Comparison of ENCODE assay signal across 9 mouse cellular contexts in the genomic region with DNA sequence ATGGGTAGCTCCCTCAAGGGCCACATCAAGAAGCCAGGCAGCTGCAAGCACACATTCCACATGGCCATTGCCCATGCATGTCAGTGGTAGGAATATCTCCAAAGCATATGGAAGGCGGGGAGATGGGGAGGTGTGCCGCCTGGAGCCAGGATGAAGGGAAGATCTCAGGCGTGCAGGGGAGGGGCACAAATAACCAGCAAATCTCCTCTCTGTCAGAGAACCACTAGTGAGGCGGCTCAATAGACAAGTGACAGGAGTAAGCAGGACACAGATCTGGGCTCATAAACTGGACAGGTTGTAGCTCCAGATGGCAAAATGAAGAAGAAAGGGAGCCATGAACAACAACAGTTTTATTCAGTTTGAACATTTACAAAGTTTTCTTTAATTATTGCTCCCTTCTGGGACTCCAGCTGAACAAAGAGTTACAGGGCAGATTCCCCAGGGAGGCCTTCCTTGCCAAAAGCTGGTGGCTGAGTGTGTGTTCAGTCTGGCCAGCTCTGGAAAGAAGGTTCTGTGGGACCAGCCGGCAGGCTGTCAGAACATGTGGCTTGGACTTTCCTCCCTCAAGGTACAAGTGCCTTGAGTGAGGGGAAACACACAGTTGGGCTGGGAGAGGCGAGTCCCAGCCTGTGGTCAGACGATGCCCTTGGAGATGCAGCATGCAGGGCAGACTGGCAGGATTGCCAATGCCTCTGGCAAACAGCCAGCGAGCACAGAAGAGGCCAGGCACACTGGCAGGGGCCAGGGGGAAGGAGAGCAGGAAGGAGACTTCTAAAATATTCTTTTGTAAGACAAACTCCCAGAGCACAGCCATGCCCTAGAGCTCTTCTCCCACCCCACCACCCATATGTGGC.
A peak's percentile ranks its signal among the peaks of the same experiment; 100 is the strongest.
DNase-seq lines count a peak whose midpoint lies in the region; ATAC-seq and TF ChIP-seq lines count a peak whose summit lies in the region.
"Had no signal": no experiment of that assay in that cellular context is flagged by ENCODE, and none has a peak within 500 bp of the region (broad histone marks: within the 10 kb centered on the region; RNA-seq: fewer than 3 reads in every experiment).

No protein-coding gene starts in this region.

- peak; percentile 78 for ATAC-seq in cerebellum, adult (ENCODE audit: insufficient number of reproducible peaks, low FRiP score, low TSS enrichment)

- peak; percentile 12 to 14 for DNase-seq in lung, adult 18-20 months
- DNase-seq in lung, adult 2 months = no peak
- peak; percentile 30 for DNase-seq in gastrocnemius, postnatal 14 days
- DNase-seq in kidney, postnatal 25 days = peak; percentile 56 to 61
- peak; percentile 36 for DNase-seq in ovary, postnatal 14 days (ENCODE audit: low spot score)
- DNase-seq in B cell, adult 2 months = no peak
- no peak for DNase-seq in limb, embryonic 10.5 days (ENCODE audit: low spot score)

- no peak for TF ChIP-seq CTCF in lung, adult 2 months (IDR thresholded peaks at IDR 0.05; ENCODE audit: insufficient read depth, low read length)

- TF ChIP-seq POLR2A in lung, adult 2 months (IDR thresholded peaks at IDR 0.05; ENCODE audit: borderline replicate concordance, extremely low read depth, low read depth, low read length) = no peak

- 55% methylated on average over 8 of the region's 8 CpGs for WGBS in lung, adult 2 months
- WGBS in limb, embryonic 10.5 days = 90% methylated on average over 8 of the region's 8 CpGs

- H3K27ac ChIP-seq in limb, embryonic 10.5 days = no peak overlapping the region
- H3K27ac ChIP-seq: liver, embryonic 15.5 days had no signal

- H3K9me3 ChIP-seq in limb, embryonic 10.5 days (replicated peaks) = no peaks in the 10 kb centered on the region
- H3K9me3 ChIP-seq: liver, embryonic 15.5 days had no signal

- H3K4me1 ChIP-seq in lung, adult 2 months (ENCODE audit: control insufficient read depth, insufficient read depth, low read length) = no peaks in the 10 kb centered on the region
- H3K4me1 ChIP-seq in limb, embryonic 10.5 days = no peaks in the 10 kb centered on the region
- H3K4me1 ChIP-seq: liver, embryonic 15.5 days had no signal

- intact Hi-C loops in gastrocnemius, postnatal 14 days (cut with DNase I; ENCODE audit: low total_unique reads) = no loop called here

- no peak overlapping the region for H3K4me3 ChIP-seq in lung, adult 2 months (replicated peaks; ENCODE audit: extremely low read depth, low read depth, low read length)
- no peak overlapping the region for H3K4me3 ChIP-seq in limb, embryonic 10.5 days
- H3K4me3 ChIP-seq: liver, embryonic 15.5 days had no signal

- no peaks in the 10 kb centered on the region for H3K27me3 ChIP-seq in limb, embryonic 10.5 days (ENCODE audit: low read depth, poor library complexity, severe bottlenecking)
- H3K27me3 ChIP-seq: liver, embryonic 15.5 days had no signal

- no peaks in the 10 kb centered on the region for H3K36me3 ChIP-seq in limb, embryonic 10.5 days
- H3K36me3 ChIP-seq: liver, embryonic 15.5 days had no signal

Comparison
In these comparisons a context has a peak if more than half of its experiments do, and no peak if none do; other contexts are left out.
1. DNase-seq: peak in lung, adult 18-20 months (2 of 2), gastrocnemius, postnatal 14 days (single experiment), kidney, postnatal 25 days (2 of 2) and ovary, postnatal 14 days (single experiment); none in lung, adult 2 months (single experiment), B cell, adult 2 months (0 of 2) and limb, embryonic 10.5 days (single experiment).